Mouse (Mus musculus): ENCODE results near the gene Zfp1.
A peak's percentile ranks its signal among the peaks of the same experiment; 100 is the strongest.

Gene Zfp1

GRCm38 (mm10) chr8:111666751-111667150 is 23.6 kb downstream of the Zfp1 start:
- DNase-seq (ENCODE audit: low spot score in 2 of 2), result no peak

- peak in 1 of 2 experiments; percentile 40 for DNase-seq (ENCODE audit: low spot score in 2 of 2)
These were observed 33.0 kb downstream of the Zfp1 start for GRCm38 (mm10) chr8:111676237-111676636.

GRCm38 (mm10) chr8:111678111-111678510 is 34.9 kb downstream of the Zfp1 start:
- DNase-seq (ENCODE audit: low spot score in 2 of 2), result peak; percentile 11 to 50

- no peak for DNase-seq (ENCODE audit: low spot score in 2 of 2)
These were observed 35.6 kb downstream of the Zfp1 start for GRCm38 (mm10) chr8:111678848-111679247.

- DNase-seq (ENCODE audit: low spot score in 2 of 2), result no peak
These were observed 37.3 kb downstream of the Zfp1 start for GRCm38 (mm10) chr8:111680423-111681028.

- DNase-seq (ENCODE audit: low spot score in 2 of 2), result no peak
These were observed 38.0 kb downstream of the Zfp1 start for GRCm38 (mm10) chr8:111681153-111681552.

GRCm38 (mm10) chr8:111682521-111682920 is 39.3 kb downstream of the Zfp1 start:
- DNase-seq (ENCODE audit: low spot score in 2 of 2), result no peak

GRCm38 (mm10) chr8:111686881-111687280 is 43.7 kb downstream of the Zfp1 start:
- no peak for DNase-seq (ENCODE audit: low spot score in 2 of 2)

GRCm38 (mm10) chr8:111690960-111691445 is 47.8 kb downstream of the Zfp1 start, which contains the start of gene Ctrb1:
Gene Ctrb1 (minus strand): TSS chr8:111691010.
- no peak for DNase-seq (ENCODE audit: low spot score in 2 of 2)

- no peak for DNase-seq (ENCODE audit: low spot score in 2 of 2)
These were observed 50.1 kb downstream of the Zfp1 start for GRCm38 (mm10) chr8:111693261-111693741.

- no peak for DNase-seq (ENCODE audit: low spot score in 2 of 2)
These were observed 52.2 kb downstream of the Zfp1 start for GRCm38 (mm10) chr8:111695441-111695840.

GRCm38 (mm10) chr8:111697655-111698054 is 54.5 kb downstream of the Zfp1 start:
- DNase-seq (ENCODE audit: low spot score in 2 of 2), result no peak

GRCm38 (mm10) chr8:111699035-111699434 is 55.8 kb downstream of the Zfp1 start:
- DNase-seq (ENCODE audit: low spot score in 2 of 2), result no peak

GRCm38 (mm10) chr8:111700201-111700600 is 57.0 kb downstream of the Zfp1 start:
- no peak for DNase-seq (ENCODE audit: low spot score in 2 of 2)

GRCm38 (mm10) chr8:111700740-111701139 is 57.5 kb downstream of the Zfp1 start:
- no peak for DNase-seq (ENCODE audit: low spot score in 2 of 2)

GRCm38 (mm10) chr8:111701380-111701779 is 58.2 kb downstream of the Zfp1 start:
- DNase-seq (ENCODE audit: low spot score in 2 of 2), result no peak

GRCm38 (mm10) chr8:111704585-111704984 is 61.4 kb downstream of the Zfp1 start:
- DNase-seq (ENCODE audit: low spot score in 2 of 2), result no peak

- no peak for DNase-seq (ENCODE audit: low spot score in 2 of 2)
These were observed 62.0 kb downstream of the Zfp1 start for GRCm38 (mm10) chr8:111705222-111705621.

GRCm38 (mm10) chr8:111705699-111706098 is 62.5 kb downstream of the Zfp1 start:
- DNase-seq (ENCODE audit: low spot score in 2 of 2), result no peak

- no peak for DNase-seq (ENCODE audit: low spot score in 2 of 2)
These were observed 65.1 kb downstream of the Zfp1 start for GRCm38 (mm10) chr8:111708265-111708664.

GRCm38 (mm10) chr8:111709223-111709622 is 66.0 kb downstream of the Zfp1 start:
- no peak for DNase-seq (ENCODE audit: low spot score in 2 of 2)

- DNase-seq (ENCODE audit: low spot score in 2 of 2), result no peak
These were observed 67.7 kb downstream of the Zfp1 start for GRCm38 (mm10) chr8:111710777-111711485.

- DNase-seq (ENCODE audit: low spot score in 2 of 2), result no peak
These were observed 68.9 kb downstream of the Zfp1 start for GRCm38 (mm10) chr8:111712135-111712534.

Data from thymus, postnatal 10 days (tissue).